Mouse (Mus musculus) bone marrow, adult 2 months (tissue): Measurements from ENCODE around the gene Ivns1abp. TPM values are rescaled to one million over a fixed set of nuclear protein-coding genes. Genes with fewer than 3 reads are reported as not detected.

ENCODE experiments used
- H3K27ac ChIP-seq: fragments of 200-500 bp; 2 replicates; pipeline ENCODE4 v1.5.1; 2012; ENCODE audit warnings: low read depth, mild to moderate bottlenecking, control low read depth, inconsistent platforms, low read length; ENCODE audit not compliant: control insufficient read depth, poor library complexity, insufficient read depth
- H3K4me1 ChIP-seq: fragments of 200-500 bp; 2 replicates; pipeline ENCODE4 v1.6.1; 2011; ENCODE audit warnings: low read length; ENCODE audit not compliant: control insufficient read depth, insufficient read depth
- H3K4me3 ChIP-seq: fragments of 200-500 bp; replicated peaks from 2 replicates; pipeline ENCODE3; 2011; ENCODE audit warnings: mild to moderate bottlenecking, low read depth, low read length, control low read depth; ENCODE audit not compliant: control insufficient read depth
- CTCF ChIP-seq: fragments of 200-500 bp; IDR thresholded peaks from 2 replicates; pipeline ENCODE4 v1.5.1; 2011; ENCODE audit warnings: low read length, control low read depth; ENCODE audit not compliant: control insufficient read depth, insufficient read depth
- POLR2A ChIP-seq: fragments of 200-500 bp; IDR thresholded peaks from 2 replicates; pipeline ENCODE4 v1.6.1; 2011; ENCODE audit warnings: low read depth, mild to moderate bottlenecking, control low read depth, low read length, borderline replicate concordance; ENCODE audit not compliant: control insufficient read depth
- WGBS: fragments of 180-500 bp; shearing (Covaris S2); methylation state at CpG from one replicate; pipeline ENCODE4 v1.1.7; 2018; 5-methylcytosine and 5-hydroxymethylcytosine counted together
- polyA plus RNA-seq: library from polyadenylated mRNA; stranded (reverse); fragments of >200 nt; gene quantifications from 2 replicates; pipeline ENCODE4 v1.2.4, GENCODE M21; 2011; ENCODE audit warnings: low replicate concordance; ENCODE audit not compliant: missing spikeins, insufficient read depth, insufficient read length

The Ivns1abp gene
- polyA plus RNA-seq, 1 experiment, result 69.0 TPM

GRCm38 (mm10) chr1:151307059-151307458 lies 37.2 kb upstream of the Ivns1abp start:
- no peak overlapping the region for H3K4me3 ChIP-seq
- TF ChIP-seq POLR2A (no peak), CTCF (no peak)
- H3K27ac ChIP-seq, result no peak overlapping the region
- no peaks in the 10 kb centered on the region for H3K4me1 ChIP-seq
- WGBS, result 53% methylated on average over 2 of the region's 2 CpGs

- H3K4me3 ChIP-seq, result no peak overlapping the region
- TF ChIP-seq CTCF (no peak), POLR2A (no peak)
- WGBS, result 82% methylated on average over 3 of the region's 3 CpGs
Measured at GRCm38 (mm10) chr1:151307821-151308220, 36.5 kb upstream of the Ivns1abp start.

GRCm38 (mm10) chr1:151308508-151308907 lies 35.8 kb upstream of the Ivns1abp start:
- H3K27ac ChIP-seq, result no peak overlapping the region

More at GRCm38 (mm10) chr1:151307821-151308220, 36.5 kb upstream of the Ivns1abp start:
- Histone ChIP-seq H3K27ac (no peak overlapping the region), H3K4me1 (no peaks in the 10 kb centered on the region; the same call in 1 of the 2 replicates)

GRCm38 (mm10) chr1:151310511-151310910 lies 33.8 kb upstream of the Ivns1abp start:
- H3K4me3 ChIP-seq, result no peak overlapping the region
- no peaks in the 10 kb centered on the region; the same call in 1 of the 2 replicates for H3K4me1 ChIP-seq
- no peak overlapping the region for H3K27ac ChIP-seq
- 82% methylated on average over 5 of the region's 5 CpGs for WGBS
- TF ChIP-seq CTCF (no peak), POLR2A (no peak)

More at GRCm38 (mm10) chr1:151308508-151308907, 35.8 kb upstream of the Ivns1abp start:
- Histone ChIP-seq H3K4me3 (no peak overlapping the region), H3K4me1 (no peaks in the 10 kb centered on the region; the same call in 1 of the 2 replicates)
- no peak for TF ChIP-seq CTCF
- no peak for TF ChIP-seq POLR2A
- 79% methylated on average over 4 of the region's 4 CpGs for WGBS

GRCm38 (mm10) chr1:151311379-151311778 lies 32.9 kb upstream of the Ivns1abp start:
- TF ChIP-seq POLR2A, result no peak
- Histone ChIP-seq H3K27ac (no peak overlapping the region), H3K4me1 (no peaks in the 10 kb centered on the region; the same call in 1 of the 2 replicates), H3K4me3 (no peak overlapping the region)
- 83% methylated on average over 11 of the region's 11 CpGs for WGBS

- no peak overlapping the region for H3K4me3 ChIP-seq
- H3K4me1 ChIP-seq, result no peaks in the 10 kb centered on the region
- TF ChIP-seq CTCF (no peak), POLR2A (no peak)
- 78% methylated on average over 7 of the region's 7 CpGs for WGBS
- H3K27ac ChIP-seq, result no peak overlapping the region
Measured at GRCm38 (mm10) chr1:151319267-151319666, 25.0 kb upstream of the Ivns1abp start.

GRCm38 (mm10) chr1:151320408-151320807 lies 23.9 kb upstream of the Ivns1abp start:
- Histone ChIP-seq H3K4me1 (no peaks in the 10 kb centered on the region), H3K27ac (no peak overlapping the region), H3K4me3 (no peak overlapping the region)
- TF ChIP-seq POLR2A, result no peak
- WGBS, result 16% methylated on average over 4 of the region's 4 CpGs

- TF ChIP-seq POLR2A, result no peak
- no peak for TF ChIP-seq CTCF
- Histone ChIP-seq H3K4me1 (no peaks in the 10 kb centered on the region; the same call in 1 of the 2 replicates), H3K27ac (no peak overlapping the region), H3K4me3 (no peak overlapping the region)
- WGBS, result 67% methylated on average over 1 of the region's 1 CpGs
Measured at GRCm38 (mm10) chr1:151325328-151325727, 18.9 kb upstream of the Ivns1abp start.

GRCm38 (mm10) chr1:151328341-151329097 lies 15.8 kb upstream of the Ivns1abp start:
- TF ChIP-seq CTCF, result no peak
- no peak for TF ChIP-seq POLR2A
- Histone ChIP-seq H3K4me1 (no peaks in the 10 kb centered on the region; the same call in 1 of the 2 replicates), H3K27ac (no peak overlapping the region), H3K4me3 (no peak overlapping the region)
- WGBS, result 80% methylated on average over 14 of the region's 14 CpGs
